ENCODE assay signal across 30 mouse cellular contexts in the genomic region with DNA sequence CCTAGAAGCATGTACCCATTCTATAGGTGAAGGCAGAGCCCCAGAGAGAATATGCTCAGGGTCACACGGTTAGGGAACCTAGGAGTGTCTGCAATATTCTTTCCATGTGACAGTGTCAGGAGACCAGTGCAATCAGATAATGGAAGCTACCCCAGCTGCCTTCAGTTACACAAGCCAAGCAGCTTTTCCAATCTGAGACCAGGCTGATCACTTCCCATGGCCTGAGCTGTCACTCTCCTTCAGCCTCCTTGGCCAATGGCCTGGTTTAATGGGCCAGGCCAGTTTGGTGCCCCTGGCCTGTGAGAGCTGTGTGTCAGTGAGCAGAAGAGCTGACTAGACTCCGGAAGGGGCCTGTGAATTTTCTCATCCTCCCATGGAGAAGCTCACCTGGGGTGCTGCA. TPM values are rescaled to one million over a fixed set of nuclear protein-coding genes. Genes with fewer than 3 reads are reported as not detected.
DNase-seq lines count a peak whose midpoint lies in the region; ATAC-seq and TF ChIP-seq lines count a peak whose summit lies in the region.
"Had no signal": no experiment of that assay in that cellular context is flagged by ENCODE, and none has a peak within 500 bp of the region (broad histone marks: within the 10 kb centered on the region; RNA-seq: fewer than 3 reads in every experiment).

No protein-coding gene starts in this region.

- no peak overlapping the region for H3K4me2 ChIP-seq in kidney, postnatal 0 days (ENCODE audit: low read length)
- H3K4me2 ChIP-seq: embryonic facial prominence, embryonic 12.5 days; embryonic facial prominence, embryonic 15.5 days; heart, embryonic 13.5 days; hindbrain, embryonic 14.5 days had no signal

- no peak for TF ChIP-seq POLR2A in kidney, adult 2 months (IDR thresholded peaks at IDR 0.05; ENCODE audit: low read depth, low read length)

- no peaks in the 10 kb centered on the region for H3K27me3 ChIP-seq in kidney, adult 2 months (replicated peaks; ENCODE audit: control insufficient read depth, insufficient read depth, low read length)
- no peaks in the 10 kb centered on the region for H3K27me3 ChIP-seq in kidney, postnatal 0 days (ENCODE audit: insufficient read depth, low read length)
- H3K27me3 ChIP-seq: embryonic facial prominence, embryonic 12.5 days; embryonic facial prominence, embryonic 15.5 days; heart, embryonic 13.5 days had no signal

- peak overlapping the region; percentile 90 for H3K27ac ChIP-seq in gastrocnemius, adult 2 months
- no peak overlapping the region; the same call in 1 of the 2 replicates for H3K27ac ChIP-seq in kidney, adult 2 months (ENCODE audit: insufficient read depth, low read depth, low read length)
- H3K27ac ChIP-seq in kidney, postnatal 0 days: peak overlapping the region; percentile 57
- H3K27ac ChIP-seq: embryonic facial prominence, embryonic 12.5 days; embryonic facial prominence, embryonic 15.5 days; heart, embryonic 10.5 days; heart, embryonic 13.5 days; hindbrain, embryonic 14.5 days; hindbrain, postnatal 0 days had no signal

- H3K4me1 ChIP-seq in kidney, adult 2 months (ENCODE audit: control insufficient read depth, insufficient read depth, low read length): peaks cover 4% of the 10 kb centered on the region; the same call in 1 of the 2 replicates
- H3K4me1 ChIP-seq in kidney, postnatal 0 days (replicated peaks; ENCODE audit: insufficient read depth, low read length): no peaks in the 10 kb centered on the region
- H3K4me1 ChIP-seq: embryonic facial prominence, embryonic 12.5 days; embryonic facial prominence, embryonic 15.5 days; heart, embryonic 10.5 days; heart, embryonic 13.5 days had no signal

- intact Hi-C loops in gastrocnemius, adult 2 months (cut with DNase I): loop anchor here (5.0 kb wide), 1 partner anchor 33 kb away; no protein-coding TSS in a partner anchor

- H3K9ac ChIP-seq in kidney, postnatal 0 days (ENCODE audit: low read depth, low read length): no peak overlapping the region
- H3K9ac ChIP-seq: embryonic facial prominence, embryonic 12.5 days; embryonic facial prominence, embryonic 15.5 days; forebrain, postnatal 0 days; heart, embryonic 13.5 days; hindbrain, embryonic 14.5 days had no signal

- DNase-seq in gastrocnemius, adult 2 months: no peak
- no peak for DNase-seq in gastrocnemius, postnatal 25 days
- peak; percentile 17 for DNase-seq in kidney, adult 2 months
- DNase-seq in kidney, postnatal 4 days: no peak
- DNase-seq in kidney, postnatal 0 days (ENCODE audit: low spot score): no peak
- DNase-seq in kidney, postnatal 25 days: no peak
- peak; percentile 63 for DNase-seq in adipocyte (ENCODE audit: low spot score)
- DNase-seq in adrenal gland, adult (ENCODE audit: inconsistent age in 2 of 2, low spot score in 1 of 2): no peak
- DNase-seq: adrenal gland, adult 2 months; adrenal gland, postnatal 14 days; cerebellum, adult 11 months; cerebellum, adult 2 months; cerebellum, adult 9-11 months; cerebellum, postnatal 25 days; forebrain, postnatal 0 days; gastrocnemius, postnatal 10 days; heart, adult 18-20 months; heart, postnatal 14 days; heart, postnatal 4 days had no signal

- ATAC-seq in kidney, postnatal 0 days (replicated peaks; ENCODE audit: low FRiP score, low read depth): no peak
- ATAC-seq: activated CD4-positive, CD25-positive, alpha-beta regulatory T cell, adult 4 months; forebrain, embryonic 14.5 days; forebrain, postnatal 0 days; hindbrain, postnatal 0 days had no signal

- H3K9me3 ChIP-seq in kidney, postnatal 0 days (replicated peaks; ENCODE audit: low read length): no peaks in the 10 kb centered on the region
- H3K9me3 ChIP-seq: embryonic facial prominence, embryonic 12.5 days; embryonic facial prominence, embryonic 15.5 days; heart, embryonic 10.5 days; heart, embryonic 13.5 days had no signal

- 58% methylated on average over 2 of the region's 2 CpGs for WGBS in kidney, adult 2 months
- 89% methylated on average over 2 of the region's 2 CpGs for WGBS in kidney, postnatal 0 days

- H3K4me3 ChIP-seq in gastrocnemius, adult 2 months: no peak overlapping the region
- H3K4me3 ChIP-seq in kidney, adult 2 months (ENCODE audit: insufficient read depth, low read depth, low read length): no peak overlapping the region
- H3K4me3 ChIP-seq in kidney, postnatal 0 days (replicated peaks; ENCODE audit: low read depth, low read length): no peak overlapping the region
- H3K4me3 ChIP-seq: embryonic facial prominence, embryonic 12.5 days; embryonic facial prominence, embryonic 15.5 days; heart, embryonic 10.5 days; heart, embryonic 13.5 days had no signal

- TF ChIP-seq CTCF in gastrocnemius, adult 2 months (IDR thresholded peaks at IDR 0.05): no peak
- no peak for TF ChIP-seq CTCF in kidney, adult 2 months (conservative IDR thresholded peaks at IDR 0.05; ENCODE audit: insufficient read depth, insufficient read length, low read depth, low read length)
- no peak for TF ChIP-seq CTCF in kidney, postnatal 0 days (IDR thresholded peaks at IDR 0.05; ENCODE audit: low read depth)

- H3K36me3 ChIP-seq in kidney, adult 2 months (ENCODE audit: control insufficient read depth, insufficient read depth, low read length): peaks cover 5% of the 10 kb centered on the region; the same call in 1 of the 2 replicates
- peaks cover 90% of the 10 kb centered on the region for H3K36me3 ChIP-seq in kidney, postnatal 0 days (ENCODE audit: insufficient read depth, low read length)

RNA-seq across cellular contexts. Expression of a gene that starts 13.5 kb away (rescaled TPM):
- 10 to 100 TPM; 24.3 to 34.7 TPM for total RNA-seq in gastrocnemius, adult 2 months (2021)
- 10 to 100 TPM; 24.7 to 28.6 TPM for total RNA-seq in gastrocnemius, postnatal 25 days (2021)
- polyA plus RNA-seq in kidney, adult 2 months (2012; rRNA removed): 41.3 and 50.4 TPM in 2 replicates
- polyA plus RNA-seq in kidney, postnatal 0 days (2015; fragmentation: Nextera tagmentation; extraction: Ambion mirVana): 63.7 and 64.0 TPM in 2 replicates

RNA-seq across cellular contexts. Expression of a gene that starts 14.4 kb away (rescaled TPM):
- total RNA-seq in gastrocnemius, adult 2 months (2021): 1 to 10 TPM; 2.5 to 3.8 TPM
- total RNA-seq in gastrocnemius, postnatal 25 days (2021): 1 to 10 TPM; 1.7 to 1.8 TPM
- 9.6 and 10.6 TPM in 2 replicates for polyA plus RNA-seq in kidney, adult 2 months (2012; rRNA removed)
- polyA plus RNA-seq in kidney, postnatal 0 days (2015; fragmentation: Nextera tagmentation; extraction: Ambion mirVana): 11.8 and 12.8 TPM in 2 replicates

RNA-seq across cellular contexts. Expression of a gene that starts 43.0 kb away (rescaled TPM):
- not detected for total RNA-seq in gastrocnemius, adult 2 months (2021)
- total RNA-seq in gastrocnemius, postnatal 25 days (2021): not detected
- polyA plus RNA-seq in kidney, adult 2 months (2012; rRNA removed): 4.6 and 6.1 TPM in 2 replicates
- polyA plus RNA-seq in kidney, postnatal 0 days (2015; fragmentation: Nextera tagmentation; extraction: Ambion mirVana): 5.0 and 5.9 TPM in 2 replicates
- total RNA-seq: adrenal gland, postnatal 14 days; common myeloid progenitor, adult 5-6 weeks; heart, adult 18-20 months had no signal
- polyA plus RNA-seq: activated CD4-positive, CD25-positive, alpha-beta regulatory T cell, adult 4 months; adrenal gland, adult 2 months had no signal

RNA-seq across cellular contexts. Expression of a gene that starts 48.2 kb away (rescaled TPM):
- not detected for total RNA-seq in gastrocnemius, adult 2 months (2021)
- not detected for total RNA-seq in gastrocnemius, postnatal 25 days (2021)
- not detected in 2 replicates for polyA plus RNA-seq in kidney, adult 2 months (2012; rRNA removed)
- polyA plus RNA-seq in kidney, postnatal 0 days (2015; fragmentation: Nextera tagmentation; extraction: Ambion mirVana): not detected in 2 replicates
- total RNA-seq: adrenal gland, adult 2 months; adrenal gland, postnatal 14 days; common myeloid progenitor, adult 5-6 weeks; forebrain, postnatal 0 days; gastrocnemius, postnatal 10 days; gastrocnemius, postnatal 4 days; heart, adult 18-20 months; heart, postnatal 14 days; heart, postnatal 4 days; hindbrain, postnatal 0 days had no signal
- polyA plus RNA-seq: activated CD4-positive, CD25-positive, alpha-beta regulatory T cell, adult 4 months; adrenal gland, adult 2 months; forebrain, embryonic 14.5 days; forebrain, postnatal 0 days; heart, embryonic 10.5 days; heart, embryonic 16.5 days; hindbrain, embryonic 14.5 days; hindbrain, postnatal 0 days had no signal

Comparison
In these comparisons a context has a peak if more than half of its experiments do, and no peak if none do; other contexts are left out.
1. DNase-seq: peak in kidney, adult 2 months (single experiment) and adipocyte (single experiment); none in gastrocnemius, adult 2 months (single experiment), gastrocnemius, postnatal 25 days (single experiment), kidney, postnatal 4 days (0 of 2), kidney, postnatal 0 days (single experiment), kidney, postnatal 25 days (0 of 2) and adrenal gland, adult (0 of 2).